In genomic region chr19:59943322-59943871, GRCm38 (mm10) we compare ENCODE assay signal across 8 mouse cellular contexts. TPM values are rescaled to one million over a fixed set of nuclear protein-coding genes. Genes with fewer than 3 reads are reported as not detected.
DNase-seq lines count a peak whose midpoint lies in the region; ATAC-seq and TF ChIP-seq lines count a peak whose summit lies in the region.

TSS of gene Rab11fip2 (minus strand) at chr19:59943654.

- peak within 1 kb of the TSS; percentile 63 for H3K4me2 ChIP-seq in embryonic facial prominence, embryonic 12.5 days (replicated peaks)
- H3K4me2 ChIP-seq in limb, embryonic 12.5 days = peak within 1 kb of the TSS; percentile 71
- H3K4me2 ChIP-seq in midbrain, embryonic 14.5 days (ENCODE audit: low read length) = peak within 1 kb of the TSS; percentile 76

- 0 out of 2 replicates have a peak, but pooled peaks have one; percentile 40 for TF ChIP-seq POLR2A in heart, adult 2 months (IDR thresholded peaks at IDR 0.05; ENCODE audit: insufficient read depth, low read depth, low read length)

- H3K4me3 ChIP-seq in embryonic facial prominence, embryonic 12.5 days = peak within 1 kb of the TSS; percentile 82
- H3K4me3 ChIP-seq in heart, adult 2 months = peak within 1 kb of the TSS; percentile 78
- H3K4me3 ChIP-seq in limb, embryonic 12.5 days (replicated peaks) = peak within 1 kb of the TSS; percentile 88
- peak within 1 kb of the TSS; percentile 78 for H3K4me3 ChIP-seq in midbrain, embryonic 14.5 days (replicated peaks; ENCODE audit: low read depth, low read length)

- no peak for TF ChIP-seq EP300 in heart, adult 2 months (IDR thresholded peaks at IDR 0.05; ENCODE audit: insufficient read depth, low read depth, low read length)

- under 1% methylated on average over 60 of the region's 72 CpGs for WGBS in embryonic facial prominence, embryonic 12.5 days
- WGBS in heart, adult 2 months = under 1% methylated on average over 68 of the region's 72 CpGs
- WGBS in limb, embryonic 12.5 days = under 1% methylated on average over 72 of the region's 72 CpGs
- WGBS in midbrain, embryonic 14.5 days = under 1% methylated on average over 69 of the region's 72 CpGs

- H3K4me1 ChIP-seq in embryonic facial prominence, embryonic 12.5 days = peaks cover 11% of the 10 kb centered on the region; the same call in 1 of the 2 replicates
- peaks cover 3% of the 10 kb centered on the region for H3K4me1 ChIP-seq in heart, adult 2 months (ENCODE audit: control insufficient read depth, insufficient read depth, low read length)
- peaks cover 18% of the 10 kb centered on the region for H3K4me1 ChIP-seq in limb, embryonic 12.5 days (replicated peaks)
- H3K4me1 ChIP-seq in midbrain, embryonic 14.5 days (ENCODE audit: control insufficient read depth, insufficient read depth, low read length) = peaks cover 32% of the 10 kb centered on the region

- H3K36me3 ChIP-seq in embryonic facial prominence, embryonic 12.5 days = no peaks in the 10 kb centered on the region
- H3K36me3 ChIP-seq in heart, adult 2 months (ENCODE audit: control insufficient read depth, insufficient read depth, low read length) = peaks cover 2% of the 10 kb centered on the region
- H3K36me3 ChIP-seq in limb, embryonic 12.5 days = no peaks in the 10 kb centered on the region
- H3K36me3 ChIP-seq in midbrain, embryonic 14.5 days (ENCODE audit: control insufficient read depth, insufficient read depth, low read length) = no peaks in the 10 kb centered on the region

- TF ChIP-seq CTCF in heart, adult 2 months (IDR thresholded peaks at IDR 0.05) = no peak; the same call in 1 of the 2 replicates

- ATAC-seq in embryonic facial prominence, embryonic 12.5 days (ENCODE audit: insufficient number of reproducible peaks, insufficient read depth, low FRiP score, low TSS enrichment) = peak; percentile 96
- ATAC-seq in limb, embryonic 12.5 days (ENCODE audit: insufficient number of reproducible peaks, insufficient read depth, low FRiP score, low TSS enrichment, low read depth) = peak; percentile 90
- peak; percentile 96 for ATAC-seq in midbrain, embryonic 14.5 days (ENCODE audit: low FRiP score, low TSS enrichment)

- intact Hi-C loops in heart, adult 2 months (cut with DNase I) = loop anchor here (5.0 kb wide), 2 partner anchors 129 to 199 kb away; no protein-coding TSS in a partner anchor

- H3K9me3 ChIP-seq in embryonic facial prominence, embryonic 12.5 days = no peaks in the 10 kb centered on the region
- H3K9me3 ChIP-seq in limb, embryonic 12.5 days = no peaks in the 10 kb centered on the region
- H3K9me3 ChIP-seq in midbrain, embryonic 14.5 days (ENCODE audit: control insufficient read depth, low read length) = no peaks in the 10 kb centered on the region

- H3K9ac ChIP-seq in embryonic facial prominence, embryonic 12.5 days = peak within 1 kb of the TSS; percentile 93
- peak within 1 kb of the TSS; percentile 100 for H3K9ac ChIP-seq in heart, adult 2 months (ENCODE audit: low read depth, low read length)
- H3K9ac ChIP-seq in limb, embryonic 12.5 days (replicated peaks) = peak within 1 kb of the TSS; percentile 95
- peak within 1 kb of the TSS; percentile 95 for H3K9ac ChIP-seq in midbrain, embryonic 14.5 days (replicated peaks; ENCODE audit: low read length)

- peak; percentile 84 for DNase-seq in 3T3-L1 (ENCODE audit: low read depth, low spot score)
- DNase-seq in adrenal gland, postnatal 36 days = peak; percentile 87 to 91
- peak; percentile 92 to 93 for DNase-seq in heart, adult 2 months
- peak; percentile 76 to 79 for DNase-seq in kidney, adult 8-10 months
- DNase-seq in midbrain, embryonic 14.5 days = peak; percentile 96
- DNase-seq in spleen, adult 12 weeks (ENCODE audit: low spot score) = peak; percentile 82

- peak within 1 kb of the TSS; percentile 92 for H3K27ac ChIP-seq in embryonic facial prominence, embryonic 12.5 days
- peak within 1 kb of the TSS; percentile 97 for H3K27ac ChIP-seq in heart, adult 2 months
- H3K27ac ChIP-seq in limb, embryonic 12.5 days = peak within 1 kb of the TSS; percentile 92
- peak within 1 kb of the TSS; percentile 93 for H3K27ac ChIP-seq in midbrain, embryonic 14.5 days (replicated peaks; ENCODE audit: low read depth, low read length)

- 0 out of 2 replicates have a peak, but pooled peaks cover 1% of the 10 kb centered on the region for H3K79me2 ChIP-seq in heart, adult 2 months (replicated peaks; ENCODE audit: control insufficient read depth, insufficient read depth, low read length)

- H3K27me3 ChIP-seq in embryonic facial prominence, embryonic 12.5 days = no peaks in the 10 kb centered on the region
- no peaks in the 10 kb centered on the region for H3K27me3 ChIP-seq in heart, adult 2 months (ENCODE audit: control insufficient read depth, insufficient read depth, low read length)
- H3K27me3 ChIP-seq in limb, embryonic 12.5 days = no peaks in the 10 kb centered on the region
- H3K27me3 ChIP-seq in midbrain, embryonic 14.5 days (ENCODE audit: control insufficient read depth, insufficient read depth, low read length) = no peaks in the 10 kb centered on the region

RNA-seq across cellular contexts. Expression of gene Rab11fip2, which starts in this region (rescaled TPM):
- 10 to 100 TPM; 14.5 to 20.3 TPM for total RNA-seq in adrenal gland, postnatal 36 days (2021)
- 5.5 and 7.0 TPM in 2 replicates for polyA plus RNA-seq in embryonic facial prominence, embryonic 12.5 days (2016; fragmentation: Nextera tagmentation; extraction: Ambion mirVana)
- 1 to 10 TPM; 8.6 to 9.8 TPM for total RNA-seq in heart, adult 2 months (2021)
- 2.5 and 5.3 TPM in 2 replicates for polyA plus RNA-seq in heart, adult 2 months (2012; rRNA removed)
- 4.9 and 5.3 TPM in 2 replicates for polyA plus RNA-seq in limb, embryonic 12.5 days (2016; fragmentation: Nextera tagmentation; extraction: Ambion mirVana)
- polyA plus RNA-seq in midbrain, embryonic 14.5 days (2014; fragmentation: Nextera tagmentation; extraction: Ambion mirVana) = 16.3 and 22.6 TPM in 2 replicates

Comparison
In these comparisons a context has a peak if more than half of its experiments do, and no peak if none do; other contexts are left out.
1. Peak in every context shown above with its lines: DNase-seq, ATAC-seq, H3K4me3 ChIP-seq and H3K27ac ChIP-seq.